Mouse (Mus musculus): ENCODE measurements around the gene Lrrc8b.

Lrrc8b gene

DNA sequence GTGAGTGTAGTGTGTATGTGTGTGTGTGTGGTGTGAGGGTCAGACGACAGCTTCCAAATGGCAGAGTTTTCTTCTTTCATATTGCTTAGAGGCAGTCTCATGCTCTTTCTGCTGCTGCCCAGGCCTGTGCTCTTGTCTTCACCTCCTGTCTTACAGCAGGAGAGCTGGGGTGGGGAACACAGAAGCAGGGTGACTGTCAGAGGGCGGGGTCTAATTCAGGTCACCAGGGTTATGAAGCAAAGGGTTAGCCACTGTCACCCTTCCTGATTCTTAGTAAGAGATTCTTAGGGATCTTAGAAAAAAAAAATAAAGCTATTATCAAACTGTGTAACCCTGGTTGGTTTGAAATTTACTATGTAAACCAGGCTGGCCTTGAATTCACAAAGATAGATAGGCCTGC is 10.0 kb downstream of the Lrrc8b start:
- DNase-seq, result peak; percentile 40

DNA sequence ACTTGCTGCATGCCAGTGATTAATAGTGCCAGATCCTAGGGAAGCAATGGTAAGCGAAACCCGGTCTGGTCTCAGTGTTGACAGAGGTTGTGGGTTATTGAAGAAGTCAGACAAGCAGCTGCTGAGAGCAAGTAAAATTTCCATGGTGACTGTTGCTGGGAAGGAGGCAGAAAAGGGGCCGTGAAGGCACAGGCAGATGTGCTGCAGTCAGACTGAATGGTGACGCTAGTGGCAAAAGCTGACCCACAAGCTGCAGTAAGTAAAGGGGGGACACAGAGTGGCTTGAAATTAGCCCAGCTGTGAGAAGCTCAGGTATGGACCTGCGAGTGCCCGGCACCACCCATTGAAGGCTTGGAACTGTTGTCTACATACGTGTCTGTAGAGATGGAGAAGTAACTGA is 11.8 kb downstream of the Lrrc8b start:
- peak; percentile 74 for DNase-seq

DNA sequence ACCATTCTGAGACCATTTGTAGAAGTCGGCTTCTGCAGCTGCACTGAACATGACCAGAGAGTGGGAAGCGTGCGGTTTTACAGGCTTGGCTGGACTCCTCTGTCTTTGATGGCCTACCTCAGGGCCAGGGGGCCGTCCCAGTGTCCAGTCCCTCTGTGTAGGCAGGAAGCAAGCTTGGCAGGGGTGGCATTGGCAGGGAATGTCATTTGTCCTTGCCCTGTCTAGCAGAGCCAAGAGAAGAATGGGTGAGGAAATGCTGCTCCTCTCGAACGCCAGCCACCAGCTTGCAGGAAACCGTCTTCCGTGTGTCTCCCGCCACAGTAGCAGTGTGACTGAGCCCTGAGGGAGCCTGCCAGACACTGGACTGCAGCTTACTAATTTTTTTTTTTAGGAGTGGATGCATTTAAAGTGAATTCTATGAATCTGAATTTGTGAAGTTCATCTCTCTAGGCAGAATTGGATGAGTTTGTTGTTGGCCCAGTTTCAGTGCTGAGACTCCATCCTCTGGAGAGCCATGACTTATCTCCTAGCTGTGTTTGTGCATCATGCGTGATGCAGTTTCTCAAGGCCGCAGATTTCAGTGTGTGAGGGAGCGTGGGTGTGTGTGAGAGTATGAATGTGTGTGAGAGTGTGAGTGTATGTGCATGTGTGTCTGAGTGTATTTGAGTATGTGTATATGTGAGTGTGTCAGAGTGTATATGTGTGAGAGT is 12.8 kb downstream of the Lrrc8b start:
- DNase-seq, result peak; percentile 92

DNA sequence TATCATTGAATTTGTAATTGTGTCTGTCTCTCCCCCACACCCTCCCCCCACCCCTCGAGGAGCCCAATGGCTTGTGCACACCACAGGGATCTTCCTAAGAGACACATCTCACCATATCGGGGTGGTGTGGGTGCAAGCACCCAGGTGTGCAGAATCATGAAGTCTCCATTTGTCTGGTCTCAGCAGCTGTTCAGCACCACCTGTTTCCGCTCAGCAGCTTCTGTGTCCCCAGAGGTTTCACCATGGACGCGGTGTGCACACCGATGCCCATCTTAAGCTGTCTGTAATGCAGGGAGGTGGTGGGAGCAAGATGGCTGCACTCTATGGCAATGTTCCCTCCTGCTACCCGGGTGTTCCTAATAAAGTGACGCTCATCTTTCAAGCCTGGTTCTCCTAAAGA is 14.6 kb downstream of the Lrrc8b start:
- peak; percentile 75 for DNase-seq

DNA sequence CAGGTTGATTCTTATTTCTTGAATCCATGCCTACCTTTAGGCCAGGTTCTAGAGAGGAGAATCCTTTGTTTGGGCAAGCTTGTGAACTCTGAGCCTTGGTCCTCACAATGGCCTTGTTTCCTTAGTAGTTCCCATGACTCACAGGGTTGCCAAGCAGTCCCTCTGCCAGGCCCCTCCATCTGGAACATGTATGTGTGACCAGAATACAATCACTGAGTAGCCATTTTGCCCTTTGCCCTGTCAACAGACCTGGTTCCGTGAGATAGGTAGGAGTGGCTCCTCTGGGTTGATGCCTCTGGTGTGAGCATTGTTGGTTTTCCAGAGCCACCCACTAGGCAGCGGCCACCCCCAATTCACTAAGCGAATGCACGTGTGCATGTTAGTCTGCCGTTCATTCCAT is 24.0 kb downstream of the Lrrc8b start:
- peak; percentile 82 for DNase-seq

DNA sequence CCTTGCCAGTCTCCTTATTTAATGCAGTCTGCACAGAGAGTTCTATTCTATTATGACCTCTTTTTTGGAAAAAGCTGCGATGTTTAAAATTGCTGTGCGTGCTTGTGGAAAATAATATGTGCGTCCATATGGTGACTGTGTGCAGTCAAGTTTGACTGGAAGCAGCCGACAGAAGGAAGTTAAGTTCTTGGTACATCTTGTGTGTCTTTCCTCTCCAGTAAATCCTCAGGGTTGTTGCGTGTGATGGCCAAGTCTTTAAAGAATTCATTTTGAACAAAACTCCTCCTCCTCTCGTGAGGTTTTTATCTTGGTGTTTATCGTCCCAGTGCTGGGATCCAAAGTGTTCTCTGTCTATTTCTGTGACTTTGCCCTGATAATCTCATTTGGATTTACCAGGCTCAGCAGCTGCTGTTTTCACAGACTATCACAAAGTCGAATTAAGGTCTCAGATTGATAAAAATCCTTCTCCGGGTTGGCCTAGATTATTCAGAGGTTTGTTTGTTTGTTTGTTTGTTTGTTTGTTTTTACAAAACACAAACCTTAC is 25.5 kb downstream of the Lrrc8b start:
- DNase-seq, result peak; percentile 64

DNA sequence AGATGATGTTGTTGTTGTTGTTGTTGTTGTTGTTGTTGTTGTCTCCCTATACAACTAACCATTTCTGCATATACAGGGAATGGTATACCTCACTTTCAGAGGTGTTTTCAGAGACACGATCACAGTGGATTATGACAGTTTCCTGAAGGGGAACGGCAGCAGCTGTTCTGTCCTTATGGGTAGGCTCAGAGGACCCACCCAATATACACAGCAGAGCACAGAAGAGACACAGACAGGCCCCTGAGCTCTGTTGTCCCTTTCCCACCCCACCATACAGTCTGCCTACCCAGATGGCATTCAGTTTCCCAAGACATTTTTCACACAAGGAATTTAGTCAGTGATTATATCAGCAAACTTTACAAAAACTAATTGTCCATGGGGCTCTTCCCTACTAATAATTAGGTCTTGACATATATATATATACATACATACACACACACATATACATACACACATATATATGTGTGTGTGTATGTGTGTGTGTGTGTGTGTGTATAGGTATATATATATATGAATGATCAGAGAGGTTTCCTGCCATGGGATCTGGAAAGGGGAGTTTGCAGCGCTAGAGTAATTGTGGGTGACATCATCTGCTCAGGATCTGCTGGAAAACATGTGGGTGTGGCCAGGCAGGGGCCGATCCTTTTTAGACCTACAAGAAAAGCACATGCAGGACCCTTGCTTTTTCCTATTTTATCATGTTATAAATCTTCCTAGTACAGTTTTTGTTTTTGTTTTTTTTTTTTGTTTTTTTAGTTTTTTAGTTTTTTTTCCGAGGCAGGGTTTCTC is 26.8 kb downstream of the Lrrc8b start:
- DNase-seq, result peak; percentile 94

DNA sequence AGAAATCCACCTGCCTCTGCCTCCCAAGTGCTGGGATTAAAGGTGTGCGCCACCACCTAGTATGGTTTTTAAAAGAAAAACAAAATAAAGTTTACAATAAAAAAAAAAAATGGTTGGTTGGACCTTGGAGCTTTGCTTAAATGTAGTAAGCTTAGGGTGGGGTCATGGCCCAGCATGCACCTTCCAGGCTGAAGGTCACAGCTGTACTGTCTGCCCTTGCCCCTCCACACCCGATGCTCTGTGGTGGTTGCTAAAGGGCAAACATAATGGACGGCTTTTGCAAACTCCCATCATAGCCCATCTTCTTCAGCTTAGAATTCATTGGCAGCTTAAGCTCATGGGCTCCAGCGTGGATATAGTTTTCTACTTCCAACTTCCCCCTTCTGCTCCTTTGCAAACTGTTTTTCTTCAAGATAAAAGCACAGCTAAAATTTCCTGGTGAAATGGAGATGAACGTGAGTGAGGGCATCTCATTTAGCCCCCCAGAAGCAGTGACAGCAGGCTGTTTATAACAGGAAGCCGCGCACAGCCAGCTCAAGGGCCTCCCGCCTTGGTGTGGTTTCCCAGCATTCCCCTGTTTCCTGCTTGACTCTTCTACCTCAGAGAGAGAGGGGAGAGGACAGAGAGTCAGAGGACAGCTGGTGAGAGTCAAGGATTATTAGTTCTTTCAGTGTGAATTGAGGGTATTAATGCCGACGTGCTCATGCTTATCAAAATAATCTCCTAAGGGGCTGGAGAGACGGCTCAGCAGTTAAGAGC is 27.7 kb downstream of the Lrrc8b start:
- peak; percentile 96 for DNase-seq

DNA sequence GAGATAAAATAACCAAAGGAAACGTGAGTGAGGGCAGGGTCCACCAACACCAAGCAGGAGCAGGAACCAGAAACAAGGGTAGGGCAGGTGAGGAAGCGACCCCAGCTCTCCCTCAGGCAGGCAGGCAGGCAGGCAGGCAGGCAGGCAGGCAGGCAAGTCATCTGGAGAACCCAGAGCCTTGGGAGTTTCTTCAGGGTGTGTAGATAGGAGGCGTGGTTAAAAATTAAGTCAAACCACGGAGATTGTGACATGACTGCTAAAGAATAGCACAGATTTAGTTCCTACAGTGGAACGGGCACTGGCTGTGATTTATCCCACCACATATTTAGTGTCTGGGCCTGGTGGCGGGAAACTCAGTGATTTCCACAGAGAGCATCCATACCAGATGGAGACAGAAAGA is 30.1 kb downstream of the Lrrc8b start:
- DNase-seq, result peak; percentile 52

DNA sequence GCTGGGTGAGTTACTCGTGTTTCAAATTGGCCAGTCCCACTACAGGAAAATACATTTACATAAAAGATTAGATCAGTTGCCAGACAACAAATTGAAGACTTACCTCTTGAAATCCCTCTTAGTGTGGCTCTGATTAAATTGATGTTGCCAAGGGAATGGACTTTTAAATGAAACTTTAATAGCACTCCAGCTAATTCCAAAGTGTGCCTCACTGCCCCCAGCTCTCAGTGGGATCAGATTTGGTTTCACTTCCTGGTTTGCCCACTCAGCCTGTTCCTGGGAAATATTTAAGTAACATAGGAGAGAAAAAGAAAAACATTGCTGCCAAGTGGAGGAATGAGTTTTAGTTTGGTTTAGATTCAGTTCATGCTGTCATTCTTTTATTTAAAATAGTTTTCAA is 38.5 kb downstream of the Lrrc8b start:
- DNase-seq, result peak; percentile 58

DNA sequence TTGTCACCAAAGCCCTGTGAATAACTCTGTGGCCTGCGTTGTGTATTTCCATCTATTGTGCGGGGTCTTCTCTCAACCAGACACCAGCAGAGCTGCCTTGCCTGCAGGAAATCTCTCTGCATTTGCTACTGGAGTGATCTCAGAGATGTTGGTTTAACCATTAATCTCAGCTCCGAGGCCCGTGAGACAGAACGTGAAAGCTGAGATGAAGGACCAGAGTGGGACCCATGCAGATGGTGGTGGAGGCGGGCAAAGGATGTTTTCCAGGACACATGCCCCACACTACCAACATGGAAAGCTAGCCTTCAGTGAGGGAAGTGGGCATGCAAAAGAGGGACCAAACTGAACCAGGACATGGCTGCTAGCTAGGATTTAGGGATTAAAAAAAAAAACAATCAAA is 43.5 kb downstream of the Lrrc8b start:
- DNase-seq, result peak; percentile 84

DNA sequence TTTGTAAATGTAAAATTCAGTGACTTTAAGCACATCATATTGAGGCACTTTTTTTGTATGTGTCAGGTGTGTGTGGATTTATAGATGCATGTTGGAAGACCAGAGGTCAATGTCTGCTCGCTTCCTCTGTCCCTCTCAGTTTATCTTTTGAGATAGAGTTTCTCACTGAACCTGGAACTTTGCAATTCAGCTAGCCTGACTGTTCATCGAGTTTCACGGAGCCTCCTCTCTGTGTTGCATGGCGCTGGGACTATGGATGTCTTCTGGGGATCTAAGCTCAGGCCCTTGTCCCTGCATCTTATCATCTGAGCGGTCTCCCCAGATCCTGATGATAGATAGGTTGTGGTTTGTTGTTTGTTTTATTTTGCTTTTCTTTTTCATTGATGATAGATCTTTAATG is 45.0 kb downstream of the Lrrc8b start:
- DNase-seq, result peak; percentile 25

DNA sequence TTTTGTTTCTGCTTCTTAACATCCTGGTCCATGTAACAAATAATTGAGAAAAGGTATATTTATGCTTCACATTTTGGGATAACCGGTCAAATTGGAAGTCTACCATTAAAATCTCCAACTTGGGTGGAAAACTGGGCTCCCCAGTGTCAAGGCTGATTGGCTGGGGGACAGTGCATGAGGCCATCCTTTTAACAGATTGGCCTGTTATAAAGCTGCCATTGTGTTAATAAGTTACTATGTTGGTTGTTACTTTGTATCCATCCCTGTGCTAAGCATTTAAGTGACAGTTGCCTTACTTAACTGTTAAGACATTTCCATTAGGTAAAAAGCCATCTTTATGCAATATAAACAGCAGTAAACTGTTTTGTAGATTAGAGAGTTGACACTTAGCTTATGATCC is 45.5 kb downstream of the Lrrc8b start:
- DNase-seq, result peak; percentile 34

DNA sequence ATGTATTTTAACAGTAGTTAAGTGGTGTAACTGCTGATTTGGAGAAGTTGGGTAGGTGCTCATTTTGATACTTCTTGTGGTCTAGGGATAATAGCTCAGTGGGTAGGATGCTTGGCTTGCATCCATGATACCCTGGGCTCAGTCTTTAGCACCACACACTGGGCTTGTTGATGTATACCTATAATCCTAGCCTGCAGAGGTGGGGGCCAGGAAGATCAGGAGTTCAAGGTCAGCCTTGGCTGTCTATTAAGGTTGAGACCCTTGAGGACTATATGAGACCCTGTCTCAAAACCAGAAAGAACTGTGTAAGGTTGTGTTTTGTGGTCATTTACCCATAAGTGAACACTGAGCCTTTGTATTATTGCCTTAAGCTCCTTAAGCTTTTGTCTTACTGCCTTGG is 49.1 kb downstream of the Lrrc8b start:
- DNase-seq, result peak; percentile 69

DNA sequence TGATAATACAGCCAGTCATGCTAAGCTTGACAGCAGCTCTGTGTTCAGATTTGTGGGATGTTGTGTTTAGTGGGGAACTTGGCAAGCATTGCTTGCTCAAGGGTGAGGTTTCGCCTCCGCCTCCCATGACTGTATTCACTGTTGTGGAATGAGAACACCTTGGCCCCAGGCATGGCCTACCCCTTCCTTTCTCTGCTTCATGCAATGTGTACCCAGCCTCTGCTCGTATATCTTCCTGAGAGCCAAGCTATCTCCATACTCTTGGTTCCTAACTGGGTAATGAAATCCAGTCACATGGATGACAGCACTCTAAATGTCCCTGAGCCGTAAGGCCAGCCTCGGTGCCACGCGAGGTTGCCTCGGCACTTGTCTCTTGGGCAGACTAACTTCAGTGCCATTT is 50.0 kb downstream of the Lrrc8b start:
- DNase-seq, result peak; percentile 75

DNA sequence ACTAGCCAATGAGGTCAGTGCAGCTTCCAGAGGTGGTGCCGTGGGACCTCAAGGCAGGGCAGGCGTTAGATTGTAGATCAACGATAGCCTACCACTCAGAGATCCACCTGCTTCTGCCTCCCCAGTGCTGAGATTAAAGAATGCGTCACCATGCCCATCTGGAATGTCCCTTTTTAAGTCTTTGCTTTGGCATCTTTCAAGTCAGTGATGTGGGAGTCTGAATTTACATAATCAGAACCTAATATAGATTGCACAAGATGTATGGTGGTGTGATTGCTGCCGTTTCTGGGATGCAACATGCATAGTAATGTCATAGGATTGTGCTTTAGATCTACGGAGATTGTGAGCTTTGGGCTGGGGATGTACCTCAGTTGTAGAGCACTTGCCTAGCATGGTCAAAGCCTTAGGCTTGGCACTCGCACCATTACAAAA is 50.9 kb downstream of the Lrrc8b start:
- no peak for DNase-seq

DNA sequence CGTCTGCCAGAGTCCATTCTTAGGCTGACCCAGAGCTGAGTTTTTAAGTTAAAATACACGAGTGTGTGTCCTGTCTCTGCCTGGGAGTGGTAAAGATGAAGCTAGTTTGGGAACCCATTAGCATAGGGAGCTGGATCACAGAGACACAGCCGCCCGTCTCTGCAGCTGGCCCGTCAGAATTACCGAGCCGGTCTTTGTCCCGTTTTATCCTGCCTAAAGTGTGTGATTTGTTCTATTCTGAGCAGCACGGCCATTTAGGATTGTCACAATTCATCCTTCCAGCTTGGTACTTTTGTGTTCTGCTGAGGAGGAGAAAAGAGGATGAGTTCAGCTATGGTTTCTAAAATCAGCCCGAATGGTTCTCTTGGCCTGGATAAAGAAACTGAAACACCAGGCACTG is 51.7 kb downstream of the Lrrc8b start:
- peak; percentile 83 for DNase-seq

DNA sequence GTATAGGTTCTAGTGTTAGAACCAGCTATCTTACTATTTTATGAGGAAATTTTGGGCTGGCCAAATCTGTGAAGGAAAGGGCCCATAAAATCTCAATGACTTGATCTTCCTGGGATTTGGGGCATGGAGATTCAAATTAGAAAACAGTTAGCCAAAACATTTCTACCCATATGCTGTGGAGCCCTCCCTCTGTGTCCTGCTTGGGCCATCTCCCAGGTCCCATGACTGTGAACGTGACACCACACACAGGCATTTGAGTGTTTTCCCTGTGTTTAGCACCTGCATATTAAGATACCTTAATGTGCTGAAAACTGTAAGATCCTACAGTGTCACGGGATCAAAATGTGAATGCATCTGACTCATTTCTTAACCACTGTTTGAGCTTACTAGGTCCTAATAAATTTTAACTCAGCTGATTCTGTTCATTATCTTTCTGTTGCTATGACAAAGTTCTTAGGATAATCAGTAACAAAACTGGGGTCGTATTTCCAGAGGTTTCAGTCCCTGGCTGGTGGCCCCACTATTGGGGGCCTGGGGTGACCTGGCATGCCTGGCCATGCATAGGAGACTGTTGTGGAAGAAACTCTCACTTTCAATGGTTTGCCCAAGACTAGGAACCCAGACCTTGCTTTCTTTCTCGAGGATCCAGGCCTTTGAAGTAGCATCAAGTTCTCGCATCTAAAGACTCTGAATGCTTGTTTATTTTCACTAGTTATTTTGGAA is 57.6 kb downstream of the Lrrc8b start:
- DNase-seq, result peak; percentile 60

DNA sequence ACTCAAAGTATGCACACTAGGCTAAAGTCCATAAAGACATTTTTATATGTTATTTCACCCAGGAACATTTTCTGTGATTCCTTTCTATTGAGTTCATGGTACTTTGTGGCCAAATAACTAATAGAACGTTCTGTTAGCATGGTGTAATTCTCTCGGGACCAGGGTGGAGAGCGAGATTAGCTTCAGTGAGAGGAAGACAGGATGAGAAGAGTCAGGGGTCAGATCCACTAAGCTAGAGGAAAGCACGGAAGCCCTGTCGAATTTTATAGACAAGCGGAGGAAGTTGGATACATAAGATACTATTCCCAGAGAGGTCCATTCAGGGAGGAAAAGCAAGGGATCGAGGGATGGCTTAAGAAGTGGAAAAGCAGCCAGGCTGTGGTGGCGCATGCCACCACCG is 62.0 kb downstream of the Lrrc8b start:
- peak; percentile 92 for DNase-seq

DNA sequence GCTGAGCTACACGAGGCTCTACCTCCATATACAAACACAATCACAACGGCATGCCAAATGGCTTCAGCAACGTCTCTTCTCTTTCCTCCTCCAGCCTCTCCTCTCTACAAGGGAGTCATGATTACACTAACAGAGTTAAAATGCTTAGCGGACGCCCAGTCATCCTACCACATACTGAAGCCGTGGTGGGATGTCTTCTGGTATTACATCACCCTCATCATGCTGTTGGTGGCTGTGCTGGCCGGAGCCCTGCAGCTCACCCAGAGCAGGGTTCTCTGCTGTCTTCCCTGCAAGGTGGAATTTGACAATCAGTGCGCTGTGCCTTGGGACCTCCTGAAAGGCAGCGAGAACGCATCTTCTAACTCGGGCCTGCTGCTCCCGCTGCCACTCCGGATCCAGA is 64.1 kb downstream of the Lrrc8b start:
- no peak for DNase-seq

DNA sequence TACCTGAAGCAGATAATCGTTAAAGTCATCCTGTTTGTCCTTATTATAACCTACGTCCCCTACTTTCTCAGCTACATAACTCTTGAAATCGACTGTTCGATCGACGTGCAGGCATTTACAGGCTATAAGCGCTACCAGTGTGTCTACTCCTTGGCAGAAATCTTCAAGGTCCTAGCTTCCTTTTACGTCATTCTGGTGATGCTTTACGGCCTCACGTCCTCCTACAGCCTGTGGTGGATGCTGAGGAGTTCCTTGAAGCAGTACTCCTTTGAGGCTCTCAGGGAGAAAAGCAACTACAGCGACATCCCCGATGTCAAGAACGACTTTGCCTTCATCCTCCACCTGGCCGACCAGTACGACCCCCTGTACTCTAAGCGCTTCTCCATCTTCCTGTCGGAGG is 65.0 kb downstream of the Lrrc8b start:
- peak; percentile 79 for DNase-seq

DNA sequence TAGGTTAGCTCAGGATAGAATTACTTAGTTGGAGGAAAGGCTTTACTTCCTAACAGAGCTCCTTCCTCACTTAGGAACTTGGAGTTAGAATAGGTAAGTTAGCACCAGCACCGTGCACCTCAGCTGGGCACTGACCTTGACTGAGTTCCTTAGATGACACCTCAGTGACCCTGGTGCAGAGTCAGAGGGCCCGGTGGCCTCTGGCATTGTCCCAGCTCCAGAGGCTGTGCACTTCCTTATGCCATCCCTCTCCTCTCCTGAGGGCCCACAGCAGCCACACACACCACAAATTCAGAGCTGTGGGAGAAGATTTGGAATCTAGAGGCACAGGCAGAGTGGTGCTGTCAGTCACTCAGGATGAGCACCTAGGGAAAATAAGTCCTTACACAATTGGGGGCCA is 68.1 kb downstream of the Lrrc8b start:
- DNase-seq, result peak; percentile 83

DNA sequence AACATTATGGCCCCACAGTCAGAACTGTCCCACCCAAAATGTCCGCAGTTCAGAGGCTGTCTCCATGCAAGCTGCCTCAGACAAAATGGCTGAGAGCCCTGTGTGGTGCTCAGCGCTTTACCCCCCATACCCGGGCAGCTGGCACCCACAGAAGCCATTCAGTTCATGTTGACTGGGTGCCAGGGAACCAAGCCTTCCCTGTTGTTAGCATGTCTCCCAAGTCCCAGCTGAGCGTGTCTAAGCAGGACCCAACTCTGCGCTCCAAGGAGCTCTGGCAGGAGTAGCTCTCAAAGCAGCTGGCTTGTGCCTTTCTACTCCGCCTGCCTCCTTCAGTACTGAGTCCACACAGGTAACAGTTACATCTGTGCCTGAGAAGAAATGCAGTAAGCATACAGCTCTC is 68.7 kb downstream of the Lrrc8b start:
- DNase-seq, result peak; percentile 81

Measured in heart, adult 11 months (tissue).